Mouse (Mus musculus) heart, postnatal 25 days (tissue): ENCODE results near the gene Ddx54. TPM values are rescaled to one million over a fixed set of nuclear protein-coding genes. Genes with fewer than 3 reads are reported as not detected.

ENCODE experiments used
- DNase-seq: peaks from one replicate; pipeline ENCODE4 v3.0.0; 2022; ENCODE audit warnings: low spot score
- intact Hi-C: fragments of 180-260 bp; cut with DNase I; formaldehyde crosslinking; loops from one replicate; pipeline ENCODE4 v1.15.1; 2025
- total RNA-seq, 2 experiments: library from RNA; stranded (reverse); gene quantifications; 2 replicates each; pipeline ENCODE4 v1.2.3; 2021

The Ddx54 gene
- 10 to 100 TPM; 20.1 to 21.4 TPM for total RNA-seq

- DNase-seq = peak; percentile 92
- intact Hi-C loops = no loop called here
Observed at GRCm38 (mm10) chr5:120612442-120612821, at the start of gene Ddx54, which contains the start of gene Rita1. Ddx54 (plus strand) TSS chr5:120612739. Rita1 (minus strand) TSS chr5:120612589.

GRCm38 (mm10) chr5:120562956-120563913 is 49.3 kb upstream of the Ddx54 start:
- peak; percentile 59 for DNase-seq
- intact Hi-C loops = no loop called here

DNA sequence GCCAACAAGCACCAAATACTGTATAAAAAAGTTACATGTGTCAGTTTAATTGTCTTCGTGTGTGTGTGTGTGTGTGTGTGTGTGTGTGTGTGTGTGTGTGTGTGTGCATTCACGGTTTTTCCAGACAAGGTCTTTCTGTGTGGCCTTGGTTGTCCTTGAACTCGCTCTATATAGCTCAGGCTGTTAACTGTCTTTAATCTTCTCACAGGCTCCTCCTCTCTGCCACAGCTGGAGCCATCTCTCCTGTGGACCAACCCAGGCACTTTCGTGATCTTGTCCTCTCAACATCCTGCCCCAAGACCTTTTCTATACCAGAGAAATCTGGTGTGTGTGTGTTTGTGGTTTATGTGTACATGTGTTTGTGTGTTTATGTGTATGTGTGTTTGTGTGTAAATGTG is 48.6 kb upstream of the Ddx54 start:
- DNase-seq = no peak
- intact Hi-C loops = loop anchor here (1.0 kb wide), 1 partner anchor 14 kb away; no protein-coding TSS in a partner anchor

GRCm38 (mm10) chr5:120565171-120565905 is 47.2 kb upstream of the Ddx54 start:
- intact Hi-C loops = no loop called here
- no peak for DNase-seq

GRCm38 (mm10) chr5:120566101-120566500 is 46.4 kb upstream of the Ddx54 start:
- DNase-seq = no peak
- intact Hi-C loops = no loop called here

DNA sequence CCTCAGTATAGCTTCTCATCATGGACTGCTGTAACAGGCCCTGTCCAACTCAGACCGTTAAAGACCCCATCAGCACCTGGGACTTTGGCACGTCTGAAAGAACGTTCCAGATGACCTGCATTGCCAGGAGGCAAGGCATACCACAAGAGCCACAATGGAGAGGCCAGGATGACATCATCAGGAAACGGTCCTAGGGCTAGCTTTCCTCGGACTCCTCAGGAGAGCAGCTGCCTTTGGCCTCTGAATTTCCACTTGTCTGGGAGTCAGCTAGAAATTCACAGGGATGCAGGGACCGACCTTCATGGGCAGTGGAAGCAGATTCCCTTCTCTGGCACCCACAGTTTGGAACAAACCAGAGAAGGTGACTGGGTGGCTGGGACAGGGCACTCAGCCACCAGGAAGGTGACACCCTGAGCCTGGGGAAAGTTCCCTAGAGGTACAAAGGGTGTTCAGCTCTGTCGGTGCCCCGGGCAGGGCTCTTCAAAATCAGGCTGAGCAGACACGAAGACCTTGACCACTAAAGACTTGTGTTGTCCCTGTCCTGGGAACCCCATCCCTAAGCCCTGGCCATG is 45.8 kb upstream of the Ddx54 start:
- no peak for DNase-seq

DNA sequence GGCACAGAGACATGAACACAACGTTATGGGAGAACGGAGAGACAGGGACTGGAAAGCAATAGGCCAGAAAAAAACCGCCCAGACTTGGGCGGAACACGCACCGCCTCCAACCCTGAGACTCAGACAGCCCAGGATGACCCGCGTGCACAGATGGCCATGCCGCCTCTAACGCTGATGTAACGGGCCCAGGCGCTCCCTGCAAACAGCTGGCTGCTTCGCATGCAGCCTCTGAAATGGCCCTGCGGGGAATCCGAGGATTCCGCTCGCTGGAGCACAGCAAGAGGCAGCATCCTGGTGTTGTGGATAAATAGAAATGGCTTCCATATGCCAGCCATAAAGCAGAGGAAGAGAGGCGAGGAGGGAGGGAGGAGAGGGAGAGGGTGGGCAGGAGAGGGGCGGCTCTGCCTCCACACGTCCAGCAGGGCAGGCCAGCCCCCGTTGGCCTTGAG is 45.3 kb upstream of the Ddx54 start:
- intact Hi-C loops = no loop called here

More for the DNA sequence above, 45.8 kb upstream of the Ddx54 start:
- intact Hi-C loops = no loop called here

DNA sequence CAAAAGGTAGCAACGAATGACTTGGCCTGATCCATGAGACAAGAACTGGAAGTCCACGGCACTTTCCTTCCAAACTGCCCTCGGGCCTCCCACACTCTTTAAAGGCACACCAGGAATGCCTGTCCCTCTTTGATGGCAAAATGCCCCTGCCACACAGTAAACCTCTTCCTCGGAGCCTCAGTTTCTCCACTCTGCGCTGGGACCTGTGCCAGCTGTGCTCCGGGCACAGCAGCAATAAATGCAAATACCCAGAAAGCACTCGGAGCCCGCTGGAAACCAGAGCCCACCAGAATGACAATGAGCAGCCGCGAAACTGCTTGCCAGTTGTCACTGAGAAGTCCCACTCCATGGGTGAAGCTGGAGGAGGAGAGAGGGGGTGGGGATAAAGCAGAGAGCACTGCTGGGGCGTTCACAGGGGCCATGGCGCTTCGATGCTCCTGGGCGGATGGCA is 44.8 kb upstream of the Ddx54 start:
- no peak for DNase-seq
- intact Hi-C loops = no loop called here

More for the DNA sequence above, 45.3 kb upstream of the Ddx54 start:
- peak; percentile 63 for DNase-seq

GRCm38 (mm10) chr5:120568336-120568768 is 44.2 kb upstream of the Ddx54 start:
- intact Hi-C loops = no loop called here
- no peak for DNase-seq

GRCm38 (mm10) chr5:120568964-120569363 is 43.6 kb upstream of the Ddx54 start:
- no peak for DNase-seq
- intact Hi-C loops = no loop called here

DNA sequence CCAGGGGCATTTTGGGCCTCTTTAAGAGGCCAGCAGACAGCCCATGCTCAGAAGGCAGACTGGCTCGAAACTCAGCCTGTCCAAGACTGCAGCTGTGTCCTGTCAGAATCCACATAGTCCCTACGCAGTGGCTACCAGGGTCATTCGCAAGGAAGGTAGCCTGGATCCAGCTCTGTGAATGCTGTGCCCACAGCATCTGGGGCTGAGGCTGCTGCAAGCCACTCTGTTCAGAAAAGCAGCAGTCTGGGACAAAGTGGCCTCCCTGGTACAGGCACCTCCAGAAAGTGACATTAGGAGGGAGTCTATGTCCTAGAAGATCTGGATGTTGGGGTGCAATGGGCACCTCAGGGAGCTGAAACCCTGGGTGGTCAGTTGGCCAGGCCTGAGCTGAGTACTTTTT is 42.7 kb upstream of the Ddx54 start:
- no peak for DNase-seq
- intact Hi-C loops = no loop called here

- DNase-seq = no peak
- intact Hi-C loops = no loop called here
Observed at GRCm38 (mm10) chr5:120570289-120570897, 42.1 kb upstream of the Ddx54 start.

DNA sequence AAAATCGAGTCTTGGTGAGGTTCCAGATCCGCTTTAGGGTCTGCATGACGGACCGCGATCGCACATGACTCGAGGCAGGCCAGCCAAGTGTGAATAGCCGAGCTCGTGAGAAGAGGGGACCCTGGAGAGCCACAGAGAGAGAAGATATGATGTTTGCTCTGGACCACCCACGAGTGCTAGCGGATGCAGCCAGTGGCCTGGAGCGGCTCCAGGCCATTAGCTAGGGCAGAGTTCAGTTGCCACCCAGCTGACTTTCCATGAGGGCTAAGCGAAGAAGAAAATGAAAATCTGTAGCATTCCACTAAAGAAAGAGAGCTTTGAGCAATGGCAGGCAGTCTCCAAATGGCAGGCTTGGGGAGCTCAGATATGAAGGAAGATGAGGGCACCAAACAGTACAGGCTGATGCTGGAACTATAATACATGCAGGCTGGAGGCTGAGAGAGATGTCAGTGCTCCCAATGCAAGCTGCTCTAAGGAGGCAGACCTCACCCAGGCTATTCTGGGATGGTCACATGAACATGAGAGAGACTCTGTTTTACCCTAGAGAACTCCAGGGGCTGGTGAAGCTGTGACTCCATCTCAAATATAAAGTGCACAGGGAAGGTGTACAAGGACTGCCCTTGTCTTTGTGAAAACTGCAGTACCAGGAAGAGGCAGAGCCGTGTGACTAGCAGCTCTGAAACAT is 41.3 kb upstream of the Ddx54 start:
- DNase-seq = no peak
- intact Hi-C loops = no loop called here

DNA sequence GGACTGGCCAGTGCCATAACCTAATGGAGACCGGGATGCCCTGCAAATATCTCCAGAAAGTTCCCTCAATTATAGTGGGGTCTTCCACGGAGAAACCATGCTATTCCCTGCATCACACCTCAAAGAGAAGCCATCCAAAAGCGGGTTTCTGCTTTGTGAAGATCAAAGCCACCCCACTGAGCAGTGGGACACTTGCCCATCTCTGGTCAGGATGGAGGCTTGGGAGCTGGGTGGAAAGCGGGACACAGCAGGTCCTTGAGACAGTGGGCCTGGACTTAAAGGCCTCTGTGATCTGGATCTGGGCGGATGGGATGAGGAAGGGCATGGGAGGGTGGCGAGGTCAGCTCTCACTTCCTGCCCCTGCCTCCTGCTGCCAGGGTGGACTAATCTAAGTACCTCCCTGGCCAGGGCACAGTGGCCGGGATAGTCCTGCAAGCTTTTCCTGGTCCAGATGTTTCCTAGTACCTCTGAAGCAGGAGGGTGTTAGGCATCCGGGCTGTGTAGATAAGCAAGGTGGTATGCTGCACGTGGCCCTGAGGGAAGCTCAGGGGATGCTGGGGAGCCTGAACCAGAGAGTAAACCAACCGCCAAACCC is 38.0 kb upstream of the Ddx54 start:
- intact Hi-C loops = no loop called here
- no peak for DNase-seq

DNA sequence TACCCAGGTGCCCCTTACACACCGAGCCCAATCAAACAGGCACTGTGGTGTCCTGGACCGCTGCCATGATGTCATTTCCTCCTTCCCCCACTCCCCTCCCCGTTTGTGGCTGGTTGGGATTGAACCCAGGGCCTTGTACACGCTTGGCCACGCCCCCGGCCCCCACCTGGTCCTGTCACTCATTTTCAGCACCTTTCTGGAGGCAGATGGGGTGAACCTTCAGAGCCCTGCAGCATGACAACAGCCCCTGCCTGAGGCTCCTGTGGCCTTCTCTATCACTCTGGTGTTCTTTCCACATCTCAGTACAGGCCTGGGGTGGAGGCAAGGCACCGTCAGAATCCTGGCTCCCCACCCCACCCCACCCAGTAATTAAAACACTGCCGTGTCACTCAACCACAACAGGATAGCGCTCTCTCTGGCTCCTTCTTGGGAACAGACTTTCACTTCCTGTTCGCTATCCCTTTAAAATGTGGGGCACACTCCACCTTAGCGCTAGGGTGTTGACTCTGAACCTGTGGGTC is 35.7 kb upstream of the Ddx54 start:
- intact Hi-C loops = no loop called here
- DNase-seq = no peak

GRCm38 (mm10) chr5:120577935-120578441 is 34.6 kb upstream of the Ddx54 start:
- intact Hi-C loops = loop anchor here (1.0 kb wide), 1 partner anchor 14 kb away; no protein-coding TSS in a partner anchor
- DNase-seq = no peak

DNA sequence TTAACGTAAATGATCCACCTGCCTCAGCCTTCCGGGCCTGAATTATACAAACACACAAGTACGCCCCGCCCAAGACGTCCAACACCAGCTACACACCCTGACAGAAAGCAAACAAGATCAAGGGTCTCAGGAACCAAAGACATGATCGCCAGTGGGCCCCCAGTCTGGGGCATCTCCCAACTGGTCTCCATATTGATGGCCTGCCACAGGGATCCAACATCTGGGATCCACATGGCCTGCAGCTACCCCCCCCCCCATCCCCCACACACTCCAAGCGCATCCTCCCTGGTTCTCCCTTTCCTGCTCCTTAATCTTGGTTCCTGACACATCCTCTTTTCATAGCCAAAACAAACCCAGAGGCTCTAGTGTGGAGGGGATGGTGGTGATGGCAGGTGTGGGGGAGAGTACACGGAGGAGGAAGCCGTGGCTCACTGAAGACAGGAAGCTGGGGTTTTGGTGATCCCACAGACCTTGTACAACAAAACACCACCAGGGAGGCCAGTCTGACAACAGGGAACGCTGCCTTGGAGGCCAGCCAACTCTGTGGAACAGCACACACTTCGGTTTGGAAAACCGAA is 33.9 kb upstream of the Ddx54 start:
- intact Hi-C loops = loop anchor here (1.0 kb wide), 1 partner anchor 14 kb away; no protein-coding TSS in a partner anchor
- peak; percentile 50 for DNase-seq
